Mouse (Mus musculus) lung, postnatal 0 days (tissue): ENCODE data around the gene Fabp1.

Experiments
- CTCF ChIP-seq: IDR thresholded peaks from 2 replicates; pipeline ENCODE4 v1.5.1; 2016; ENCODE audit warnings: antibody characterized with exemption, mild to moderate bottlenecking
- EP300 ChIP-seq: IDR thresholded peaks from 2 replicates; pipeline ENCODE4 v1.6.1; 2016; ENCODE audit warnings: antibody characterized with exemption, mild to moderate bottlenecking, control low read depth

DNA sequence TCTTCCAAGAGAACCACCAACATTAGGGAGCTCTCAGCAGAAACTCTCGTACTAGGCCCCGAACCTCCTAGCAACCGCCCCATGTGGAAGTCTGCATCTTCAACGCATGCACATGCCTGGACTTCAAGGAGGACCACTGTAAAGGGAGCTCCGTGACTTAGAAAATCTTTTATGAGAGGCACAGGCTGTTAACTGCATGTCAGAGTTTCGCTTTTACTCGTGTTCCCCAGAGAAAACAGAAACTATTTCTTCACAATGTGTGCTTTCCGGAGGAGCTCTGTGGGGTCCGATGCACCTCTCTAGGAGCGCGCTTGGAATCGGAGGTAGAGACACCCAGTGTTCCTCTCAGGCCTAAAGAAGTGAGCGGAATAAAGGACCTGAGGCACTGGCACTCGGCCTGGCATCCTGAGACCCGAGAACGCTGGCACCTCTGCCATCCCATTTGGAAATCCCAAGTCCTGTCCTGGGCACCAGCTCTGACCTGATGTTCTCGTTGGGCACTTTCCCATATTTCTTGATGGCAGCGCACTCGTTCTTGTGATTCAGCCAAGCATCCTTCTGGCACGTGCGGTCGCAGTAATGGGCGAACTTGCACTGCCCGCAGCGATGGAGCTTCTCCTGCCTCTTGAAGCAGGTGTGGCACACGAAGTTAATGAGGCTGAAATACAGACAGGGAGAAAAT, 39.6 kb downstream of the Fabp1 start:
- TF ChIP-seq CTCF (no peak), EP300 (no peak)
